Mouse (Mus musculus) testis, adult 2 months (tissue): ENCODE data around the gene Sycp2l.

ENCODE experiments used
- CTCF ChIP-seq: fragments of 200-500 bp; IDR thresholded peaks from 2 replicates; pipeline ENCODE4 v1.5.1; 2012; ENCODE audit warnings: low read depth, mild to moderate bottlenecking, inconsistent platforms, low read length, moderate library complexity; ENCODE audit not compliant: control insufficient read depth, insufficient read depth, insufficient replicate concordance
- POLR2A ChIP-seq: fragments of 200-500 bp; IDR thresholded peaks from 2 replicates; pipeline ENCODE4 v1.6.1; 2012; ENCODE audit warnings: low read depth, mild to moderate bottlenecking, inconsistent platforms, low read length, moderate library complexity; ENCODE audit not compliant: control insufficient read depth

GRCm38 (mm10) chr13:41073819-41074218 is 40.3 kb upstream of the Sycp2l start:
- no peak for TF ChIP-seq CTCF
- no peak for TF ChIP-seq POLR2A
